40 mouse cellular contexts compared by ENCODE assay signal in genomic region chr11:73528971-73529370, GRCm38 (mm10). TPM values are rescaled to one million over a fixed set of nuclear protein-coding genes. Genes with fewer than 3 reads are reported as not detected.
"Had no signal": no experiment of that assay in that cellular context is flagged by ENCODE, and none has a peak within 500 bp of the region (broad histone marks: within the 10 kb centered on the region; RNA-seq: fewer than 3 reads in every experiment).

No protein-coding gene starts in this region.

RNA-seq across cellular contexts. Expression of gene Olfr382, which starts 12.0 kb away (rescaled TPM):
- total RNA-seq: left cerebral cortex, postnatal 10 days; left cerebral cortex, postnatal 14 days; left cerebral cortex, postnatal 25 days; left cerebral cortex, postnatal 36 days; left cerebral cortex, postnatal 4 days; liver, adult 2 months; megakaryocyte progenitor cell, adult 5-6 weeks; megakaryocyte, adult 5-6 weeks; megakaryocyte-erythroid progenitor cell, adult 5-6 weeks; midbrain, postnatal 0 days; monocyte, adult 5-6 weeks had no signal
- polyA plus RNA-seq: limb, embryonic 10.5 days; limb, embryonic 11.5 days; limb, embryonic 12.5 days; limb, embryonic 13.5 days; limb, embryonic 14.5 days; limb, embryonic 15.5 days; liver, adult 2 months; liver, embryonic 11.5 days; liver, embryonic 12.5 days; liver, embryonic 13.5 days; liver, embryonic 14.5 days; liver, embryonic 15.5 days; liver, embryonic 16.5 days; liver, postnatal 0 days; lung, adult 2 months; lung, embryonic 14.5 days; lung, embryonic 15.5 days; lung, embryonic 16.5 days; lung, postnatal 0 days; macrophage; midbrain, embryonic 10.5 days; midbrain, embryonic 11.5 days; midbrain, embryonic 12.5 days; midbrain, embryonic 13.5 days; midbrain, embryonic 14.5 days; midbrain, embryonic 15.5 days; midbrain, embryonic 16.5 days; midbrain, postnatal 0 days; myocyte; neural tube, embryonic 11.5 days; neural tube, embryonic 12.5 days had no signal

RNA-seq across cellular contexts. Expression of gene Olfr381, which starts 37.6 kb away (rescaled TPM):
- total RNA-seq: left cerebral cortex, postnatal 10 days; left cerebral cortex, postnatal 14 days; left cerebral cortex, postnatal 25 days; left cerebral cortex, postnatal 36 days; left cerebral cortex, postnatal 4 days; liver, adult 2 months; megakaryocyte progenitor cell, adult 5-6 weeks; megakaryocyte, adult 5-6 weeks; megakaryocyte-erythroid progenitor cell, adult 5-6 weeks; midbrain, postnatal 0 days; monocyte, adult 5-6 weeks had no signal
- polyA plus RNA-seq: limb, embryonic 10.5 days; limb, embryonic 11.5 days; limb, embryonic 12.5 days; limb, embryonic 13.5 days; limb, embryonic 14.5 days; limb, embryonic 15.5 days; liver, adult 2 months; liver, embryonic 11.5 days; liver, embryonic 12.5 days; liver, embryonic 13.5 days; liver, embryonic 14.5 days; liver, embryonic 15.5 days; liver, embryonic 16.5 days; liver, postnatal 0 days; lung, adult 2 months; lung, embryonic 14.5 days; lung, embryonic 15.5 days; lung, embryonic 16.5 days; lung, postnatal 0 days; macrophage; midbrain, embryonic 10.5 days; midbrain, embryonic 11.5 days; midbrain, embryonic 12.5 days; midbrain, embryonic 13.5 days; midbrain, embryonic 14.5 days; midbrain, embryonic 15.5 days; midbrain, embryonic 16.5 days; midbrain, postnatal 0 days; myocyte; neural tube, embryonic 11.5 days; neural tube, embryonic 12.5 days had no signal
